Mouse (Mus musculus) heart, embryonic 14.5 days (tissue): ENCODE data around the gene Atf7. TPM values are rescaled to one million over a fixed set of nuclear protein-coding genes. Genes with fewer than 3 reads are reported as not detected.

Experiments used
- ATAC-seq: fragments of 200-750 bp; cut with Nextera tagmentation; 2 replicates; pipeline ENCODE4 v1.8.0; 2017; ENCODE audit warnings: low read depth, moderate TSS enrichment; ENCODE audit not compliant: insufficient number of reproducible peaks, insufficient read depth, low FRiP score
- H3K27ac ChIP-seq, 2 experiments: fragments of 200-500 bp in 1 of 2; fragments of 300-500 bp in 1 of 2; sonication (generic) in 1 of 2; replicated peaks in 1 of 2; 2 replicates each; pipeline ENCODE4 v1.5.1; 2012 to 2014; ENCODE audit warnings: low read depth in 2 of 2, low read length in 2 of 2, control low read depth in 1 of 2, mild to moderate bottlenecking in 1 of 2, mixed read lengths in 1 of 2; ENCODE audit not compliant: control insufficient read depth in 1 of 2, insufficient read depth in 1 of 2
- H3K27me3 ChIP-seq: fragments of 300-500 bp; sonication (generic); 2 replicates; pipeline ENCODE4 v1.6.1; 2014; ENCODE audit warnings: mild to moderate bottlenecking, low read length, control low read depth; ENCODE audit not compliant: control insufficient read depth, insufficient read depth
- H3K36me3 ChIP-seq: fragments of 300-500 bp; sonication (generic); 2 replicates; pipeline ENCODE4 v1.6.1; 2014; ENCODE audit warnings: mild to moderate bottlenecking, control low read depth, low read length, mixed read lengths; ENCODE audit not compliant: control insufficient read depth, insufficient read depth
- H3K4me1 ChIP-seq, 2 experiments: fragments of 200-500 bp in 1 of 2; fragments of 300-500 bp in 1 of 2; sonication (generic) in 1 of 2; 2 replicates each; pipeline ENCODE4 v1.6.1; 2012 to 2014; ENCODE audit warnings: low read length in 2 of 2, control low read depth in 1 of 2, mixed read lengths in 1 of 2; ENCODE audit not compliant: control insufficient read depth in 2 of 2, insufficient read depth in 2 of 2
- H3K4me2 ChIP-seq: fragments of 300-500 bp; sonication (generic); 2 replicates; pipeline ENCODE4 v1.6.1; 2014; ENCODE audit warnings: mild to moderate bottlenecking, low read length
- H3K4me3 ChIP-seq, 2 experiments: fragments of 200-500 bp in 1 of 2; fragments of 300-500 bp in 1 of 2; sonication (generic) in 1 of 2; 2 replicates each; pipeline ENCODE4 v1.5.1; 2012 to 2014; ENCODE audit warnings: low read length in 2 of 2, mild to moderate bottlenecking in 2 of 2, control low read depth in 1 of 2, low read depth in 1 of 2, moderate library complexity in 1 of 2; ENCODE audit not compliant: control insufficient read depth in 1 of 2, insufficient read depth in 1 of 2
- H3K9ac ChIP-seq: fragments of 300-500 bp; sonication (generic); 2 replicates; pipeline ENCODE4 v1.6.1; 2014; ENCODE audit warnings: mild to moderate bottlenecking, low read length
- H3K9me3 ChIP-seq: fragments of 300-500 bp; sonication (generic); 2 replicates; pipeline ENCODE4 v1.6.1; 2016; ENCODE audit warnings: low read length, control low read depth; ENCODE audit not compliant: control insufficient read depth
- WGBS: fragments of 180-500 bp; shearing (Covaris S2); extraction: QIAGEN DNeasy Blood & Tissue Kit; methylation state at CpG from one replicate; pipeline ENCODE4 v1.1.7; 2014; 5-methylcytosine and 5-hydroxymethylcytosine counted together
- microRNA counts: library from miRNA; unstranded; fragments of <30 nt; microRNA quantifications from one replicate; lab custom pipeline; 2016
- microRNA-seq: library from miRNA; unstranded; fragments of <30 nt; microRNA quantifications from one replicate; pipeline ENCODE4, GENCODE M21; 2016
- polyA plus RNA-seq: library from polyadenylated mRNA; unstranded; fragments of >200 nt; fragmentation: Nextera tagmentation; extraction: Ambion mirVana; gene quantifications from 2 replicates; pipeline ENCODE4 v1.2.1, GENCODE M21; 2014

Atf7 gene
- polyA plus RNA-seq, 1 experiment from 2014 or later: 29.7 TPM

GRCm38 (mm10) chr15:102498322-102498721, 126.9 kb downstream of the Atf7 start:
- H3K36me3 ChIP-seq: peaks cover 98% of the 10 kb centered on the region
- H3K4me3 ChIP-seq: no peak overlapping the region
- no peaks in the 10 kb centered on the region for H3K9me3 ChIP-seq
- H3K27ac ChIP-seq: no peak overlapping the region
- no peaks in the 10 kb centered on the region for H3K4me1 ChIP-seq
- no peak overlapping the region for H3K9ac ChIP-seq
- no peak overlapping the region for H3K4me2 ChIP-seq
- WGBS: 89% methylated on average over 3 of the region's 3 CpGs
- no peak for ATAC-seq
- no peaks in the 10 kb centered on the region for H3K27me3 ChIP-seq

GRCm38 (mm10) chr15:102487664-102488063, 137.6 kb downstream of the Atf7 start:
- Histone ChIP-seq H3K36me3 (peaks cover 95% of the 10 kb centered on the region), H3K27ac (no peak overlapping the region), H3K9ac (no peak overlapping the region), H3K9me3 (no peaks in the 10 kb centered on the region), H3K4me2 (no peak overlapping the region), H3K27me3 (no peaks in the 10 kb centered on the region), H3K4me3 (no peak overlapping the region), H3K4me1 (peaks cover 2 to 12% of the 10 kb centered on the region in 2 experiments)
- no peak for ATAC-seq
- WGBS: 77% methylated on average over 1 of the region's 1 CpGs

GRCm38 (mm10) chr15:102485853-102486252, 139.4 kb downstream of the Atf7 start:
- 84% methylated on average over 12 of the region's 12 CpGs for WGBS
- no peaks in the 10 kb centered on the region for H3K9me3 ChIP-seq
- peaks cover 2 to 24% of the 10 kb centered on the region in 2 experiments for H3K4me1 ChIP-seq
- no peak overlapping the region for H3K9ac ChIP-seq
- no peak overlapping the region for H3K27ac ChIP-seq
- H3K4me2 ChIP-seq: no peak overlapping the region
- H3K36me3 ChIP-seq: peaks cover 96% of the 10 kb centered on the region
- ATAC-seq: no peak
- H3K4me3 ChIP-seq: no peak overlapping the region
- no peaks in the 10 kb centered on the region for H3K27me3 ChIP-seq

- Histone ChIP-seq H3K9me3 (no peaks in the 10 kb centered on the region), H3K4me1 (peaks cover 2 to 24% of the 10 kb centered on the region in 2 experiments), H3K9ac (no peak overlapping the region), H3K27ac (no peak overlapping the region; a peak in 2 of 4 replicates), H3K4me3 (no peak overlapping the region), H3K36me3 (peaks cover 95% of the 10 kb centered on the region), H3K27me3 (no peaks in the 10 kb centered on the region), H3K4me2 (peak overlapping the region; percentile 17; the same call in 1 of the 2 replicates)
- ATAC-seq: no peak
- WGBS: 42% methylated on average over 3 of the region's 3 CpGs
These were observed 142.1 kb downstream of the Atf7 start for GRCm38 (mm10) chr15:102483136-102483535.

MicroRNA genes within 50 kb of the gene (microRNA counts, 519-probe panel; counts per million panel counts)
- 322 counts per million, percentile 70 among the panel's probes with 10 or more counts for microRNA mmu-miR-688 (lab: Ali Mortazavi, UCI)

Small RNAs within 50 kb of the gene (microRNA-seq; reads per million reads assigned to microRNA genes)
- gene Mir688: not detected

Other genes starting within 250 kb of the Atf7 start
- 8.0 and 8.2 TPM in 2 replicates for gene Sp1, start 219.3 kb downstream of the Atf7 start, polyA plus RNA-seq
- 2.1 and 3.1 TPM in 2 replicates for gene Amhr2, start 180.1 kb downstream of the Atf7 start, polyA plus RNA-seq
- gene Prr13, start 166.4 kb downstream of the Atf7 start, polyA plus RNA-seq: 108 and 114 TPM in 2 replicates
- 184 and 194 TPM in 2 replicates for gene Pcbp2, start 154.9 kb downstream of the Atf7 start, polyA plus RNA-seq
- gene Gm10337, start 121.7 kb downstream of the Atf7 start, polyA plus RNA-seq: 4.2 TPM in 1 of 2 replicates, not detected in the other
- 10.4 and 10.7 TPM in 2 replicates for gene Map3k12, start 108.4 kb downstream of the Atf7 start, polyA plus RNA-seq
- 81.7 and 83.8 TPM in 2 replicates for gene Tarbp2, start 107.3 kb downstream of the Atf7 start, polyA plus RNA-seq
- 1.4 and 2.1 TPM in 2 replicates for gene Npff, start 100.5 kb downstream of the Atf7 start, polyA plus RNA-seq
- gene Gm28047, start 397 bp downstream of the Atf7 start, polyA plus RNA-seq: not detected in 2 replicates
- 98.6 and 118 TPM in 2 replicates for gene Atp5g2, start 46.9 kb upstream of the Atf7 start, polyA plus RNA-seq
- gene Calcoco1, start 96.7 kb upstream of the Atf7 start, polyA plus RNA-seq: 66.2 and 66.5 TPM in 2 replicates